Mouse (Mus musculus): ENCODE results near the gene Trim44. TPM values are rescaled to one million over a fixed set of nuclear protein-coding genes. Genes with fewer than 3 reads are reported as not detected.
A peak's percentile ranks its signal among the peaks of the same experiment; 100 is the strongest.

Trim44 gene
- total RNA-seq, 4 experiments from 2014 or later = 175 to 199 (median 188) TPM

DNA sequence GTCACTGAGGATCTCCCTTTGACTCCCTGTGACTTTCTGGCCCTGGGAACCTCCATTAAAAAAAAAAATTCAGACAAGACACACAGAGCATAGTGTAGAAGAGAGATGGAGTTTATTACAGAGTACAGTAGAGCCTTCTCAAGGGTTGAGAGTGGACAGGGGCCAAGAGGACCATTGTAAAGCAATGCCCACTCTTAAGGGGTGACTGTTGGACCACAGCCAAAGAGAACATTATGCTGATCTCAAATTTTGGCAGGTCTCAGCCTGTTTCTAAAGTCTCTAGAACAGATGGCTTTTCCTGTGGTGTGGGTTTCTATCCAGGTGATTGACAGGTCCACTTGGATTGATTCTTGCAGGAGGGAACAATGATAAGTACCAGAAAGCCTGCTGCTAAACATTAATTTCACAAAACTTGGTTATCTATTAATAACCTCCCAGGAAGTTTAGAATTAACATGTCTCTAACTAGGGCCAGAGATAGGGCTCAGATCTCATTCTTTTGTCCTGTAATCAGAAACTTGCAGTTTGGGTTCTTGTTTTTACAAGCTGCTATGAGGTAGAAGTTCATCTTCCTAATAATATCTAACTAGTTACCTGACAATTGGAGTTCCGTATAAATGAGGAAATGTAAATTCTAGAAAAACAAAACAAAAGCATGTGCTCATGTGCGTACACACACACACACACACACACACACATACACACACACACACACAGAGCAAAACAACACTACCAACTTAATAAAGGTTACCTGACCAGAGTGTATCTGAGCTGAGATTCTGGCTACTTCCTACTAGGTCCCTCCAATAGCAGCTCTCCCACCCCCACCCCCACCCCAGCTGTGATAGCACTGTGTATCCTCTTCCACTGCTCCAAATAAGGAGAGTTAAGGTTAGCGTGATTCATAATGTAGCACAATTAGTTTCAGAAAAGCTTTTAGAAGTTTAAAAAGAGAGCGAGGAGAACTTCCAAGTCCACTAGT lies 1.0 kb downstream of the Trim44 start:
- DNase-seq (ENCODE audit: low spot score in 2 of 2) = no peak

DNA sequence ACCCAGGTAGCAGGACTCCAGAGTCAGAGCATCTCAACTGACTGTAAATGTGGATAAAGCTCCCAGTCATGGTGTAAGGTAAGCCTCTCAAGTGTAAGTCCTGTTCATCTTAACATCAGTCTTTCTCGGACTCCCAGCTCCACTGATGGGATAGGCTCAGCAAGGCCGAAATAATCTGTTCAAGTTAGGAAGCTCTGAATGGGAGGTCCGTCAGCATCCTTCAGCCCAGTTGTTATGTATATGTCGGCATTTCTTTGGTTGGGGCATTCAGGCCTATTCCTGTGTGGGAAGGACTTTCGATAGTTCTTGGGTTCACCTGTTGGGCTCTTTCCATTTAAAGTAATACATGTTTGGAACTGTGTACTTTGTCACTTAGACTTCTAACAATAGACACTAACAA lies 3.6 kb downstream of the Trim44 start:
- no peak for DNase-seq (ENCODE audit: low spot score in 2 of 2)

DNA sequence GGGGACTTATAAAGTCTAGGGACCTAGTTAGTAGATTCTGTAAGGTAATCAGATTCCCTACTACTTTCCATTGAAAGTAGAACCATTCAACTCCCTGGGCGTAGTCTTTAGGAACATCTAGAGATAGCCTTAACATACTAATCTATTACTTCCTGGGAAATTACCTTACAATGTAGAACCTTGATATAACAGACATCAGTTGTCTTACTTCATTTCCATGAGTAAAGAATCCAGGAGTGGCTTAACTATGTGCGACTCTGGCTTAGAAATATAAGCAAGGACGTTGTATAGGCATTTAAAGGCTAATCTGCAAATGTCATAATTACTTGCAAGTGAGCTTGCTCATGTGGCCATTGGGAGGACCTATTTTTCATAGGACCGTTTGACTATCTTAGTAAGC lies 4.3 kb downstream of the Trim44 start:
- DNase-seq (ENCODE audit: low spot score in 2 of 2) = no peak

DNA sequence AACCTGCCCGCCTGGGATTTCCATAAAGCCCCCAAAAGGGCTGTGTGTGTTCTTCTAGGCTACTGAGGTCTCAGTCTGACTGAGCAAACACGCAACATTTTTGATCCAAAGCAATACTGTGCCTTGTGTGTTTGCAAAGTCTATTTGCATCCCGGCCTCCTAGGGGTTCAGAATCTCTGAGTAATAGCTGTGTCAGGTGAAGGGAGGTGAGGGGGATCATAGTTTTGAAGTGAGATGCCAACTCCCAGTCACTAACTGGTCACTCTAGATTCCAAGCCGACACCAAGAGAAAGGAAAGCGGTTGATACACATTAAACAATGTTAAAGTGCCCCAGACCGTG lies 6.3 kb downstream of the Trim44 start:
- no peak for DNase-seq (ENCODE audit: low spot score in 2 of 2)

DNA sequence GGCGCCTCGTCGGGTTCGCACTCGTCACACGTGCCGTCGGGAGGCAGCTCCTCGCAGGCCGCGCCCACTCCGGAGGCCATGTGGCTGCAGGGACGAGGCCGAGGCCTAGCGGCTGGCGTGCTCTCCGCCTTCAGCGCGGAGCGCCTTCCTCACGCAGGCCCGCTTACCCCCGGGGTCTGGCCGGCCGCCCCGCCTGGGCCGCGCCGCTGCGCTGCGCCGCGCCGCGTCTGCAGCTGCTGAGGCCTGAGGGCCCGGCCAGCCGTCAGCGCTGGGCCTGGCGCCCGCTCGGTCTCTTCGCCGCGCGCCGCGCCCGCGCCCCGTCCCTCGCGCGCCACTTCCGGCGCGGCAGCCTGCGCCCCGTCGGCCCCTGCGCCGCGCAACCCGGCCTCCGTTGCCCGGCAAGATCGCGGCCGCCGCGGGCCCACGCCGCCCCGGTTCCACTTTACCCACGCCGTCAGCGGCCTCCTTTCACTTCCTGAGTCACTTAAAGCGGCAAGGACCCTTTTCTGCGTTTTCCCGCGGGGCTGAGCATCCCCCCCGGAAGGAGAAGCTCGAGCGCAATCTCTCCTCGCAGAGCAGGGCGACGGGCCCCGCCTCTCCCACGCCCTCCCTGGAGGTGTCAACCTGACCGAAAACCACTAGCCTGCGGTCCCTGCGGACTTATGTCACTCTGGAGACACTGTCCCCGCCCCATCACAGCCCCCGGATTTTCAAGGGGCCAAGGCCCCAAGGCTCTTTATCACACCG lies 6.8 kb downstream of the Trim44 start:
- DNase-seq (ENCODE audit: low spot score in 2 of 2) = peak; percentile 83 to 91

DNA sequence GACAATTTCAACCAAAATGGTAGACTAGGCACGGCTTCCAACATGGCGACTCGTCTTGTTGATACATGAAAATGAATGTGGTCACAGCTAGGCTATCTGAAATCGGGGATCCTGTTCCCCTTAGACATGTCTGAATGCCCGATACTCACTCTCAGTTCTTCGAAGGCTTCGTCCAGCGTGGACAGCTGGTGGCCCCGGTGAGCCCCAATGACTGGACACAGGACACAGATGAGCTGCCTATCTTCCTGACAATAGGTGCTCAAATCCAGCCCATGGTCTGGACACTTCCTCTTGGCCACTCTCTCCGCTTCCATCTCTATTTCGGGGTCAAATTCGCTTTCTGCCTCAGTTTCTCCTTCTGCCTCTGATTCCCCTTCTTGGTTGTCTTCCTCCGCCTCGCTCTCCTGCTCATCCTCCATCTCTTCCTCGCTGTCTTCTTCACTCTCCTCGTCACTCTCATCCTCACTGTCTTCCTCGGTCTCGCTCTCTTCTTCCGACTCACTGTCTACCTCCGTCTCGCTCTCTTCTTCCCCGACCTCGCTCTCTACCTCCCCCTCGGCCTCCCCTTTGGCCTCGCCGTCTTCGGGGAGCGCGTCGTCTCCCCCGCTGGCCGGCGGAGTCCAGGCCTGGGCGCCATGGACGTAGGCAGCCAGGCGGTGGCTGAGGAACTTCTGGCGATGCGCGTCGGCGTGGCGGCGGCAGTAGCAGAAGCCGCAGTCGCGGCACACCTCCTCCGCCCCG lies 7.6 kb downstream of the Trim44 start:
- no peak for DNase-seq (ENCODE audit: low spot score in 2 of 2)

DNA sequence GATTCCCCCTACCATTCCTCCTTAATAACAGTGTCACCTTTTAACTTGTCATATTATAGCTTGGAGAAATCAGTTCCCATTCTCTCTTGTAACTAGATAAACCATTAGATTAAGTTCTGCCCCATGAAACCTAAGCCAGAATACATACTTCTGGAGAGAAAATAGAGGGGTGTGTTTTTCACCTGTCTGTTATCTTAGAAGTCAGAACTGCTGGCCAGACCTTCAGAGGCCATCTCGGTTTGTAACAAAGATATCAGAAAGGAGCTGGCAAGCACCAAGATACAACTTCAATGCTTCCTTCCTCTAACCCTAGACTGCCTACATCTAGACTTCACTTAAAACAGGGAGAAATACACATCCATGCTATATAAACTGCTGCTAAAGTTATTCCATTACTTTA lies 11.1 kb downstream of the Trim44 start:
- no peak for DNase-seq (ENCODE audit: low spot score in 2 of 2)

DNA sequence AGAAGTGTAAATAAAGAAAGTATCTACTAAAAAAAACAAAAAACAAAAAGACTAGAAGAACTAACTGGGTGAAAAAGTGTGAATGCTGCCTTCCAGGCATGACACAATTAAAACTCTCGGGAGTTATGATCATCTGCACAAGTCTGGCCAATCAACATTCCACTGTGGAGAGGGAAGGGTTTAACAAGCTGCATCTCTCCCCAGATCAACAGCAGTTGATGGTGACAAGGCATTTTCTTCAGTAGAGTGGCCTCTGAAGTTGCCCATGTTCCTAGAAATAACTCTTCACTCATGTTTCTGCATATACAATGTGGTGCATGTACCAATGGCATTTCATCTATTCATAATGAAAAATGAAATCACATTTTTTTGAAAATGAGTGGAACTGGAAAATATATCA lies 14.2 kb downstream of the Trim44 start:
- DNase-seq (ENCODE audit: low spot score in 2 of 2) = no peak

DNA sequence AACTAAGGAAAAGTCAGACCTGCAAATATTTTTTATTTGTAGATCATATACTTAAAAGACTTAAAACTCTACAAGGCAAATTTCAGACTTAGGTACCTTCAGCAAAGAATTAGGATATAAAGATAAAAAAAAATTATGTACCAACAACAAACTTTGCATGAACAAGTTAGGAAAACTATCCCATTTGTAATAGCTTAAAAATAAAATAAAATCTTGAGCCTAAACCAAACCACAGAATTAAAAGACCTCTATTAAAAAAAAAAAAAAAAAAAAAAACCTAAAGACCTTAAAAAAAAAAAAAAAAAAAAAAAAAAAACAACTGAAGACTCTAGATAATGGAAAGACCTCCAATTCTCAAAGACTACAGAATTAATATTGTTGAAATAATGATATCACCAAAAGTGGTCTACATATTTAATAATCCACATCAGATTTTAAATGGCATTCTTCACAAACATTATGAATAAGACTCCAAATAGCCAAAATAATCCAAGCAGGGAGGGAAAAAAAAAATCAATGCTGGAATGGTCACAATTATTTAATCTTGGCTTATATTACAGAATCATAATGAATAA lies 22.2 kb downstream of the Trim44 start:
- DNase-seq (ENCODE audit: low spot score in 2 of 2) = no peak

DNA sequence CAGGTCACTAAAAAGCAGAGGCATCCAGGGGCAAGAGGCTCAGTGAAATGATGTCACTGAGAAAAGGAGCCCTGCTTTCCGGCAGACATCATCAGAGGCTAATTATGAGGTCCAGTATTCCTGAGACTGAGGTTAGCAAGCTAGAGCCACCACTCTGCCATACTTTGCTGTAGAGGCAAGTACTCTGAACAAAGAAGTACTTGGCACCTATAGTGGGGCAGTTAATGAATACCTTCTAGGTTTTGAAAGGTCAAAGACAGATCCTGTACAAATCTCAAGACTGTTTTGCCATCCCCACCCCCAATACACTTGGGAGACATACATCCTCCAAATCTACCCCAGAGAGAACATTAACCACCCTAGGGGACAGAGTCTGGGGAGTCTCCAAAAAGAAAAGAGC lies 23.1 kb downstream of the Trim44 start:
- DNase-seq (ENCODE audit: low spot score in 2 of 2) = no peak

DNA sequence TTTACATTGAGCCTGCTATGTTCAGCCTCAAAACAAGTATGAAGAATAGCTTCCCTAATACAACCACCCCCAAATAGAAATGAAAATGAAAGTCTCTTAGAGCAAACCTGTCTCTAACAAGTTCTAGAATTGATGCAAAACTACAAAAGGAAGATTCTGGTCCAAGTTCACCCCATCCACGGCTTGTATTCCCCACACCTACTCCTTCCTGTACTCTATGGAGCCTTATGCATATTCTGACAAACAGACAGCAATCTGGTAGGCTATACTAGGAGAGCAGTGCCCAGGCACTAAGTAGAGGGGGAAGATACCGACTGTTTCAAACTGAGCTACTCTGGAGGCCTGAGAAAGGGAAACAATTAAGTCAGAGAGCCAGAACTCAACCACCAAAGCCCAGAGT lies 23.6 kb downstream of the Trim44 start:
- no peak for DNase-seq (ENCODE audit: low spot score in 2 of 2)

DNA sequence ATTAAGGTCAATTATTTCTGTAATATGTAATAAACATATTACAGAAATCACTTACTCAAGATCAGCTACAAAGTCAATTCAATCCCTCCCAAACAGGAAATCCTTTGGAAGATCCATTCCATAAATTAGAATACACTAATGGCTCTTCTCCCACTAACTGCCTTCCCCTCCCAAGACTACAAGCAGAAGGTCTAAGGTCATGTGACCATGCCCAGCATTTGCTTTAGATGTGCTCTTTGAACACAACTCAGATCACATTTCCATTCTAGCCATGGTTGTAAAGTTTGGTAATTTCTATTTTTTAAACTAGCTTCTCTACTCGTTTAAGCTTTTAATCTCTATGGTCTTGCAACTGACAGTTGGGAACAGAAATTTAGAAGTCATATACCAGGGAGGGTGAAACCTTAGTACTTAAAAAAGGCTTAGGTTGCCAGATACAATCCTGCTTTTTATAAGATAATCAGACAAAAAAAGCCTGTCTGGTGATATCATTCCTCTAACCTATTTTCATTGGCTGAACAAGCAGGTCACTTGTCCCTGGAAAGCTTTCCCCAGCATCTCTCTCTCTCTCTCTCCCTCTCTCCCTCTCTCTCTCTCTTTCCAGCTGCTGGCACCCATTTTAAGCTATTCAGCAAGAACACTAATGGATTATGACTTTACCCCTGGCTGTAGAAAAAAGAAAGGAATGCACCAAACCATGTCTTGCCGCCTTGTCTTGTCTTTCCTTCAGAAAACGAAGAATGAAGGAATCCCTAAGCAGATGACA lies 24.4 kb downstream of the Trim44 start:
- no peak for DNase-seq (ENCODE audit: low spot score in 2 of 2)

DNA sequence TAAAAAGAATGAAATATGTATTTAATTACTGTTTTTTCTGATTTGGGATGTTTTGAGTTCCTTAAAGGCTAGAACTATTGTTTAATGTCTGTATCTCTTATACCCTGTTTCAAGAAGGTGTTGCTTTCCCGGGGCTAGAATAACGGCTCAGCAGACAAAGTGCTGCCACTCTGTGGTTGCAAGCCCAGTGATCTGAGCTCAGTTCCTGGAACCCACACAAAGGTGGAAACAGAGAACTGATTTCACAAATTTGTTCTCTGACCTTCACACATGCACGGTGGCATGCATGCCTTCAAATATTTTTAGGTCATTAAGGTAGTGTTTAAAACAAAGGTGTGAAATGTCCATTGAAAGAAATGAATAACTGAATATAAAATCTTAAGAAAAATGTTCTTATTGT lies 25.1 kb downstream of the Trim44 start:
- no peak for DNase-seq (ENCODE audit: low spot score in 2 of 2)

DNA sequence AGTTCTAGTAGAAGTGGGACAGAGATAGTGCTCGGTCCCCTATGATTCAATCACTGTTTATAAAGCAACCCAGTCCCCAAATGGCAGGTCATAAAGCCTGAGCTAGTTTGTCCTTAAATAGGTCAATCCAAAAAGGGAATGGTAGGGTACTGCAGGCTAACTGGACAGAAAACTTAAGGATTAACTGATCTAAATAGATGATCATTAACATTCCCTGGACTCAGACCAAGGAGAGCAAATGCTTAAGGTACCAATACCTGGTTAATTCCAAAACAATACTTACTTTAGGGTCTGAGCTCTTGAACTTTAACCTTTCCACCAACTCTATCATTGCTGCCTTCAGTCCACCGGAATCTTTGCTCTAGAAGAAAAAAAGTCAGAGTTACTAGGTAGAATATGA lies 27.0 kb downstream of the Trim44 start:
- no peak for DNase-seq (ENCODE audit: low spot score in 2 of 2)

DNA sequence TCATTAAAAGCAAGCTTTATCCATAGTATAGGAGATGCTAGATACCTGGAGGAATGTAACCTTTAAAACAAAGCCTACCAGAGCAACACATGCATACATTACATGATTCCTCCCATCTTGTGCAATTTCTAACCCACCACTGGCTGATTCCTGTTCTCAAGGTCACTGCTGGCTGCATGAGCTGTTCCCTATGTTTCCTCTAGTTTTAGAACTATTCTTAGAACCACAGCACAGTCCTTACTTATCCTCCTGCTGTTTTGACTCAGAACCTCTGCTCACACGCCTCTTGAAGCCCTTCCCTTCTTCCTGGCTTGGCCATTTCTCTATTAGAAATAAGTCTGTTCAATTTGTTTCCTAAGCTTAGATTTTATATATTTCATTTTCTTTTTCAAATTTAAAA lies 28.7 kb downstream of the Trim44 start:
- no peak for DNase-seq (ENCODE audit: low spot score in 2 of 2)

DNA sequence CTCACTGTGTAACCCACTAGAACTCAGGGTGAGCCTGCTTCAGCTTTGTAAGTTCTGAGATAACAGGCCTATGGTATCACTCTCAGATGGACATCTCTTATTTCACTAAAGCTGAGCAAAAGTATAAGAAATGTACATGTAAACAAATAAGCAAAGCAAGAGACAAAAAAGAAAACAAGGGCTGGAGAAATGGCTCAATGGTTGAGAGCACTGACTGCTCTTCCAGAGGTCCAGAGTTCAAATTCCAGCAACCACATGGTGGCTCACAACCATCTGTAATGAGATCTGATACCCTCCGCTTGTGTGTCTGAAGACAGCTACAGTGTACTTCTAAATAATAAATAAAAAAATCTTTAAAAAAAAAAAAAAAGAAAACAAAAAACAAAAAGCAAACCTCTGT lies 29.2 kb downstream of the Trim44 start:
- no peak for DNase-seq (ENCODE audit: low spot score in 2 of 2)

DNA sequence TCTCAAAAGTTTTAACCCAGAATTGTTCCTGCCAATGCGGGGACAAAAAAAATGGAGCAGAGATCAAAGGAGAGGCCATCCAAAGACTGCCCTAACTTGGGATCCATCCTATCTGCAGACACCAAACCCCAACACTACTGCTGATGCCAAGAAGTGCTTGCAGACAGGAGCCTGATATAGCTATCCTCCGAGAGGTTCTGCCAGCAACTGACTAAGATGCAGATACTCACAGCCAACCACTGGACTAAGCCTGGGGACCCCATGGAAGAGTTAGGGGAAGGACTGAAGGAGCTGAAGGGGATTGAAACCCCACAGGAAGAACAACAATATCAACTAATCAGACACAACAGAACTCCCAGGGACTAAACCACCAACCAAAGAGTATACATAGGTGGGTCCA lies 30.3 kb downstream of the Trim44 start:
- no peak for DNase-seq (ENCODE audit: low spot score in 2 of 2)

DNA sequence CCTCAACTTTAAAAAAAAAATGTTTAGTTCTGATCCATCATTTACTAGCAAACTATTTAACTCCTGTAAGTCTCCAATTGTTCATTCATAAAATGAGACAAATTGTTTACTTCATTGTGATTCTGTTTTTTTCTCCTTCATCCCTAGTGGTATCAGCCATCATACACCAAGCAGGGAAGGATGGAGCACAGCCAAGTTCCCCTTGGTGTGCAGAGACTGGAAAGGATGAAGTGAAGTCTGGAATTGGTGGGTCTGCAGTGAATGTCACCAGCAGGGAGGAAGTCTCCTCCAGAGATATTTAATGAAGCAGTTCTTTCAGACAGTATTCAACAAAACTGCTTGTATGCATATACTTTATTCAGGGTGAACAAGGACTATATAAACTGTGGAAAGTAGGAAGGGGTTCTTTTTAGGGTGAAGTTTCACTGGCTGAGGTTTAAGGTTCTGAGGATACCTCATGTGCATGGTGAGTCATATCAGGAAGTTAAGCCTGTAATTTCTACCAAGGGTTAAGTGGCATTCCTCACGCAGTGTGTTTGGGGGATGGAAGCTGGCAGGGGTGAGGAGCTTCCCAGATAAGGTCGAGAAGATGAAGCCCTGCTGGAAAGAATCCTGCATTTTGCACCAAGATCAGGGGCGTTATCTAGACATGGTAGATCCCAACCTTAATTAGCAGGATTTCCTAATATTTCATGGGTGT lies 34.1 kb downstream of the Trim44 start:
- DNase-seq (ENCODE audit: low spot score in 2 of 2) = no peak

DNA sequence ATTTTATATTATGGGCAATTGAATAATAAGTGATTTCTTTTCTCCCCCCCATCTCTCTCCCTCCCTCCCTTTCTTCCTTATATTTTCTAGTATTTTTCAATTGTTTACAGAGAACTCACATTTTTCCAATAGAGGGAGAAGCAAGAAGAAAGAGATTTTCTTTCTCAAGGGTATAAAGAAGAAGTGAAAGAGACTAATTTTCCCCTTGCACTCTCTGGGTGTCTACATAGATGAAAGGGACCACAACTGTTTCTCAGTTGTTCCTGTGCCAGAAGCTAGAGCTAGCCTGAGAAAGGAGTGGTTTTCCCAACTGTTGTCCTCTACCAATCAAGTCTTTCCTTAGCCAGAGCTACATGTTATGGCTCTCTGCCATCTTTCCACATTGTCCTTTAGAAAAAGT lies 34.9 kb downstream of the Trim44 start:
- DNase-seq (ENCODE audit: low spot score in 2 of 2) = no peak

DNA sequence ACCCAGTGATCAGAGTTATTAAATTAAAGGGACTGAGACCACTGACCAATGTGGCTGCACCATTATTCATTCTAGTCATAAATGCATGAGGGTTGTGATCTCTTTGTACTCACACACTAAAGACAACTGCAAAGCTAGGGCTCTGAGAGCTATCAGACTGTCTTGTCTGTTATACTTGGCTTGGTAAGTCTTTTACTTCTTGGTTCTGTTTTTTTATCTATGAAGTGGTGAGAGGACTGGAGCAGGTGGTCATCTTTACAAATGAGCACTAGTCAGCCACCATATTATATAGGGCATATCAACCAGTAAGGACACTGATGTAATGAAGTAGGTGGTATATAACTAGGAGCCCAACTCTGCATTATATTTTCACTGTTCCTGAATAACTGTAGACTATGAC lies 36.3 kb downstream of the Trim44 start:
- no peak for DNase-seq (ENCODE audit: low spot score in 2 of 2)
